Mouse (Mus musculus) cerebellum, postnatal 14 days (tissue): Measurements from ENCODE around the gene Cad.

Source experiments
- DNase-seq, 2 experiments: peaks; one replicate each; pipeline ENCODE4 v3.0.0; 2021; ENCODE audit warnings: mixed read lengths in 2 of 2

Cad gene

DNA sequence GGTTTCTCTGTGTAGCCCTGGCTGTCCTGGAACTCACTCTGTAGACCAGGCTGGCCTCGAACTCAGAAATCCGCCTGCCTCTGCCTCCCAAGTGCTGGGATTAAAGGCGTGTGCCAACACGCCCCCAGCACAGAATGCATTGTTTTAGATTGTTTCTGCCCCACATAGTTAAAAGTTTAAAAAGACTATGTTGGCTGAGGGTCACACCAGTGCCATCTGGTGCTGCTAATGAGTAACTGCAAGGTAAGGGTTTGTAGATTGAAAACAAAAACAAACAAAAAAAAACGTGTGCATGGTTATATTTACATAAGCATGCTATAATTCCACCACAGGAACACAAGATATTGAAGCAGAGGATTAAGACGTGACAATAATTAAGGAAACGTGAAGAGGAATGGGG, 56.2 kb downstream of the Cad start:
- peak in 1 of 2 experiments; percentile 23 for DNase-seq

DNA sequence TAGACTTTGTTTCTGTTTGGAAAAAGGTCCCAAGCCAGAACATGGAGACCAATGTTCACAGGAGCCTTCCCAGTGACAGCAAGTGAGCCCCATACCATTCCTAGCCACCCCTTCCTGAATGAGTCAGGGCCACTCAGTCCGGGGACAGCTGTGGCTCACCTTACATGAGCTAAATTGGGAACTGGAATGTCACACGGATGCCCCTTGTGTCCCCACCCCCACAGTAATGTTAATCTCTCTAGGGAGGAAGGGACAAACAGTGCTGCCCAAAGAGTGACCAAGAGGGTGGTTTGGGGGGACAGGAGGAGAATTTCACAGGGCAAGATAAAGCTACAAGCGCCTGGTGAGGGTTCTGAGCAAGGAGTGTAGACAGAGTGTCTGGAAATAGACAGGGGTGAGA, 61.8 kb downstream of the Cad start, which contains the start of gene Trim54:
Gene Trim54, plus strand, starts transcription at position 359 of the 400 bp plus-strand sequence.
- no peak for DNase-seq

DNA sequence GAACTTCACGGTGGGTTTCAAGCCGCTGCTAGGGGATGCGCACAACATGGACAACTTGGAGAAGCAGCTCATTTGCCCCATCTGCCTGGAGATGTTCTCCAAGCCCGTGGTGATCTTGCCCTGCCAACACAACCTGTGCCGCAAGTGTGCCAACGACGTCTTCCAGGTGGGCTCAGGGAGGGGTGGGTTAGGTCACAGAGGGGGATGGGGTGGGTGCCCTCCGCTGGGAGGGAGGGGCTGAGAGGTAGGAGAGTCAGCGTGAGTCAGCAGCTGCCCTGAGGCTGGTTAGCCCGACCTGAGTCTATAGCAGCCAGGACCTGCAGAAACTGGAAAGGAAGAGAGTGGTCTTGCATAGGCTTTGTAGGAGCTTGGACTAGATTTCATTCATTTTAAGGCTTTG, 62.3 kb downstream of the Cad start:
- no peak for DNase-seq

DNA sequence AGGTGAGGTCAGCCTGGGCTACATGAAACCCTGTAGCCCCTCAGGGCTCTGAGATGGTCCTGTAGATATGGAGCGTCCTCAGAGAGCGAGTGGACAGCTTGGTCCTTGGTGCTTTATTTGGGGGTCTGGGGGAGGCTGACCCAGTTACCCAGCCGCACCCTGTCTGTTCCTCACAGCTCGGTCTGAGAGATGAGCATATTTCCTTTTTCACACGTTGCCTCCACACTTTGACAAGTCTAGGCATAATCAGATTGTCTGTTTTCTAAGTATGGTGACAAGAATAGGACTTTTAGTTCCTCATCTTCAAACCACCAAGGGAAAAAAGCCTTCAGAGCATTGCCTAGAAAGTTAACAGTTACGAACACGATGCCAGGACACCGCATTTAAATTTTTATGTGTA, 66.5 kb downstream of the Cad start:
- no peak for DNase-seq

DNA sequence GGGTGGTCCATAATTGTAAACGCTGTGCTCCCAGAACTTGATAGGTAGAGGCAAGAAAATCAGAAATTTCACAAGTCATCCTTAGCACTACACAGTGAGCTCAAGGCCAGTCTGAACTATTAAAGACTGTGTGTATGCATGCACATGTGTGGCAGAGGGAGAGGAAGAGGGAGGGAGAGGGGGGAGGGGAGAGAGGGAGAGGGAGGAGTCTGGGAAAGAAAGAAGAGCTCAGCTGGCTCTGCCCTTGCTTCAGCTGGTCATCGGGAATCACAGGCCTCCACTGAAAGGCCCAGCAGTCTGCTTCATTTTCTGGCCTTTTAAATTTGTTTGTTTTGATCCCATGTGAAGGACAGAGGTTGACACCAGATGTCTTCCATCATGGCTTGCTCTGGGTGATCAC, 68.9 kb downstream of the Cad start:
- DNase-seq: no peak

DNA sequence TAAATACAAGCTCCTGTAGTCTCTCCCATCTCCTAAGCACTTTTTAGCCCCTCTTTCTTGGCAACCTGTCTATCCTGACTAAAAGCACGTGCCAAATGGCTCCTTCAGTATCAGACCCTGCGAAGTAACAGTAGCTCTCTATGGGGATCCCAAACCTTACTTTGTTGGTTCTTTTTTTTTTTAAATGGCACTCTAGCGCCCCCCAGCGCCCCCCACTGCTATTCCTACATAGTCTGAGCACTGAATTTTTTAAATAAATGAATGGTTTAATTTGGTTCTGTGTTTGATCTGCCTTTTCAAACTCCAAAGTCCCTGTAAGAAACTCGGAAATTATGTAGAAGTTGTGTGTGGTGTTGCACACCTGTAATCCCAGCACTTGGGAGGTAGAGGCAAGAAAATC, 71.5 kb downstream of the Cad start:
- DNase-seq: no peak
